Mouse (Mus musculus) brain, adult 10 weeks (tissue): ENCODE data around the gene Son. TPM values are rescaled to one million over a fixed set of nuclear protein-coding genes. Genes with fewer than 3 reads are reported as not detected.

Experiments
- polyA plus RNA-seq: library from polyadenylated mRNA; stranded (reverse); fragments of 350-450 nt; fragmentation: Illumina TruSeq; extraction: RNeasy Lipid Tissue Mini Kit (QIAGEN cat#74804); gene quantifications from one replicate; pipeline ENCODE4 v1.2.3, GENCODE M21; 2015; ENCODE audit warnings: low read depth, low replicate concordance

Son gene
- 204 TPM for polyA plus RNA-seq

DNA sequence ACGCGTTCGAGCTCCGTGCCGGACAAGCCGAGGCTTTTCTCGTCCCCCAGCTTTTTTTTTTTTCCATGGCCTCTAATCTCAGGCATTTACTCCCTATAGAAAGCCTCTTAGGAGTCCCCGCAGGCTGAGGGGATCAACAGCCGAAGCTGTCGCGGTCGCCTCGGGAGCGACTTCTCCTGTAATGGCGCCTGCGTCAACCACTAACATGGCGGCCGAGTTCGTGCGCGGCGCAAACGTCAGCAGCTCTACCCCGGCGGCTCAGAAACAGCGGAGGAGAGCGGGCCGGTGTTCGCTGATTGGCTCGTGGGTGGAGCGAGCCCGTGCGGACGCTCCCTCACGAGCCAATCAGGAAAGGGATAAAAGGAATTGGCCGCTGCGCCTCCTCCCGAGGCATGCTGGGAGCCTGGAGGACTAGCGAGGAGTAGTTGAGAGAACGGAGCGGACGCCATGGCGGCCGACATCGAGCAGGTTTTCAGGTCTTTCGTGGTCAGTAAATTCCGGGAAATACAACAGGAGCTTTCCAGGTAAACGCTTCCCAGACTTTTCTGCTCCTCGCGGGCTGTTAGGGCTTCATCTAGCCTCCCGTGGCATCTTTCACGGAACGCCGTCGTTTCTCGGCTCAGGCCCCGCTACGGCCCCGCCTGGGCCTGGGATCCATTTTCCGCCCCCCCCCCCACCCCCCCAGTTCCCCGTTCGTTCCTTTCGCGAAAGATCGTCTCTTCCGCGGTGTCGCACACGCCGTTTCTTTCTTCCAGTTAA is at the start of gene Son:
Gene Son (plus strand): TSS at position 46 of the 759 bp plus-strand sequence.

DNA sequence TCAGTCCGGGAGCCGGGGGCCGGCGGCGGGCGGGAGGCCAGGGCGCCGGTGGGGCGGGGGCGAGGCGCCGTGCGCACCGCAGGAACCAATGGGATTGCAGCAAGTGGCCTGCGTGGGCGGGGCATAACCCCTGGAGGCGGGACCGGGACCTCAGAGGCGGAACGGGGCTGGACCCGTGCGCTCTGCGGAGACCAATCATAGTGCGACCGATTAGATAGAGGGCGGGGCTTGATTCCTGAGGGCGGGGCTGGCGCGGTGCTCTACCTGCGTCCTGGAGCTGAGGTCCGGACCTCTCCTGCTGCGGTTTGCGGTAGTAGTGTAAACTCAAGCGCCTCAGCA is 49.7 kb upstream of the Son start, which contains the start of gene Tmem50b:
Gene Tmem50b (minus strand): TSS at position 129 of the 339 bp plus-strand sequence.

DNA sequence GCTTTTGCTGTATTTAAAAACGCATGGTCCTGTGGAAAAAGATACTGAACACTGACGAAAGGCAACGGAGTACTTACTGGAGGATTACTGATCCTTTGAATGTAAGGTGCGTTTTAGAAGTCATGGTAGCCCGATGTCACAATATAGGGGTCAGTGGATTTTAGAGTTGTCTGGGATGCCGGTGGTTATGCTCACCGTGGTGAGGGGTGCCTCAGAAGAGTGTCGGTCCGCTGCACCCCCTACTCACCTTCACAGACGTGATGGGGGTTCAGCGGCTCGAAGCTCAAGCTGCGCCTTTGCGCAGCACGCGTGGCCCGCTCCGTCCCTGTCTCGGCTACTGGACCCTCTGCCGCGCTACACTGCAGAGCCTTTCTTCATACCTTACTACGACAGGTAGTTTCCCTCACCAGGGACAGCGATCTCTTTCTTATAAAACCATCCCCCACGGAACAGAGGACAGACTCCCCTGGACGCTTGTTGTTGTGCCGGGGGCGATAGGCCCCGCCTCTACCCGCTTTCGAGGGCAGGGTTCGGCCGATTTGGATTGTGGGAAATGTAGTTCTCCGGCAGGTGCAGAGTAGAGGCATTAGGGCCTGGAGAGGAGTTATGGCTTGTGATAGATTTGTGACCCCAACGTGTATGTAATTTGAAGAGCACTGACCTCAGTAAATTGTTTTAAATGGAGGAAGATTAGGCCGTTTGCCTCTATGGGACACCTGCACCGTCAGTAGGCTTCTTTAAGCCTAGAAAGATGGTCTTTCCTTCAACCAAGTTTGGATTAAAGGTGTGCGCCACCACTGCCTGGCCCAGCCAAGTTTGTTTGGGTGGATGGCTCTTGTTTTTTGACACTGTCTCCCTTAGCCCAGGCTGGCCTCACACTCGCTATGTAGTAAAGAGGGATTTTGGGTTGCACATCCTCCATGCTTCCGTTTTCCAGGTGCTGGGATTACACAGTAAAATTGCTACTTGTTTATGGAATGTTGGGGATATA is 28.5 kb upstream of the Son start, which contains the start of gene Dnajc28:
Gene Dnajc28 (minus strand): TSS at position 516 of the 991 bp plus-strand sequence.

DNA sequence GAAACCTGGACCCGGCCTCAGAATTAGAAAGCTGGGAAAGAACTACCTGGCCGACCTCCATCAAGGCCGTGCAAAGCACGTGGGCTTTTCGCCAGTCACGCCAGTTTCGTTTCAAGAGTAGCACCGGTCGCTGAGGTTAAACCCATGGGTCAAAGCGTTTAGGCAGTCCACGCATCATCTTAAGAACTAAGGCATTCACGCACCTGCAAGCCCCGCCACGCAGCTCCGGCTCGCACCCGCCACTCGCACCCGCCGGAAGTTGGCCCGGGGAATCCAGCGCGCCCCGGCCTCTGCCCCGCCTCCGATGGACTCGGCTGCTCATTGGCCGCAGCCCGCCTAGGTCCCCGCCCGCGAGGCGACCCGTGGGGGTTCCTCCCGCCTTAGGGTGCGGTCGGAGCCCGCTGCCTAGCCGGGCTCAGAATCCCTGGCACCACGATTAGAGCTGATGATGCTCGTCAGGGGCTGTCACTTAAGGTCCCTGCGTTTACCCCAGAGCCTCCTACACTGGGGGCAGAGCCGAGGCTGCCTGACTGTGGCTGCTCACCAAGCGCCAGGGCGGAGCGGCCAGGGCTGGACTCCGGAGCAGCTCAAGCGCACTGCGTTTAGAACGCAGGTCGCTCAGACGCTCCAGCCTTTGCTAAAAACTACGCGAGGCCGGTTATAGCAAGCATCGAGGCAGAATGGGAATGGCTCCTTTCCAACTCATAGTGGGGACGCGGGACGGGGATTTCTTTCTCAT is 456 bp upstream of the Son start, which contains the start of gene Gart:
Gene Gart (minus strand): TSS at position 272 of the 739 bp plus-strand sequence.

DNA sequence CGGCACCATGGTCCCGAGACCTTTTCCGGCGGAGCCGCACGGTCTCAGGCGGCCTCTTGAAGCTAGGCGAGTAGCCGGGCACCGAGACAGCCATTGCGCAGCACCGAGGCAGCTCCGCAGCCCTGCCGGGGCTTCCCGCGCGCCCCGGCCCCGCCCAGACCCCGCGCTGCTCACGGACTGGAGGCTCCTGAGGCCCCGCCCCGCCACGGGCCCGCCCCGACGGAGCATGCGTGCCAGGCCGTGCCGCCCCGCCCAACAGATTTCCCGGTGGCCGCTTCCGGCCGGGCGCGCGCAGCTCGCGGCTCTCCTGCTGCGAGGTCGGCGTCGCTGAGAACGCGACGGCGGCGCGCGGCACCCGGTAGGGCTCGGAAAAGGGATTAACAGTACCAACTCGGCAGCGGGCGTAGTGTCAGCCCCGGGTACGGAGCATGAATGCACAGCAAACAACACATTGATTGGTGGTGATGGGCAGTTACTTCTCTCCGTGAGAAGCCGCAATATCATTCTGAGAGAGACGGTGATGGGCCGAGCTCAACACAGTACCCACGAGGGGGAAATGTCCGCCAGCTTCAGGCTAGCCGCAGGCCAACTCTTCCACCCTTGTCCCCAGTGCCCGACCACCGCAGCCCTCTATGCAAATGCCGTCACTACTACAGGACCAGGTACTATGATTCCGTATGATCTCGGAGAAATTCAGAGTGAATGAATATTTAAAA is 41.5 kb downstream of the Son start, which contains the start of gene Donson:
Gene Donson (minus strand): TSS at position 152 of the 716 bp plus-strand sequence.

DNA sequence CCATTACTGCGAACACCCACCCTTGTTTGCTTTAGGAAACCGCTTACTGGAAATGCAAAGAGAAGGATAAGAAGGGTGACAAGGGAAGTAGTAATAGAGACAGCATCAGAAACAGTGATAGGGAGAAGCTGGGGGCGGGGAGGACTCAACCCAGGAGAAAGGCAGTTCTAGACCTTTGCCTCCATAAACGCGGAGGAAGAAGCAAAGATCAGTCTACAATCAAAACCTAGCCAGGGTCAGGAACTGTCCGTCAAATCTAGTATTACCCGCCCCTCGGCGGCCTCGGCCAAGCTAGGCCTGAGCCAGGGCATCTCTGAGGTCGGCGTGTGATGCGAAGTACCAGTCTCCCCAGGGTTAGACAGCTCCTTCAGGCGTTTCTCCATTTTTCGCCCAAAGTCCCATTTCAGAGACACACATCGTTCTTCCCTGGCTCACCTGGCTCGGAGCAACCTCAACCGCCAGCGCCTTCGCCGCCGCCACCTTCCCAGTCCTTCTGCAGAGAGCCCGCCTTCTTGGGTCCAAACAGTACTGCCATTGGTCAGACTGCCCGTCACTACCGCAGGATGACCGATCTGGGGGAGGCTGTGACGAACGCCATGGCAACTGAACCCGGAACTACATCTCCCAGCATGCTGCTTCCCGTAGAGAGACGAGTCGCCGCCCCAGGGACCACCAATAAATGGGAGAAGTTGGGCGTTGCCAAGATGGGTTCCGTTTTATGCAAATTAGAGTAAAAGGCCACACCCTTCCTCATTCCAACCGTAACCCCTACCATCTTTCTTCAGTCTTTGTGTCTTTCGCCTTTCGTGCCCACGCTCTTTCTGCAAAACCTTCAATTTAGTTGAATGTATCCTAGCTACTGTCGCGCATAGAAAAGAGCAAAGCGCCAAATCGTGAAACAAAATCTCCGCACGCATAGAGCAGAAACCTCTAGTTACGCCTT is 81.1 kb downstream of the Son start, which contains the start of gene Cryzl1:
Gene Cryzl1 (minus strand): TSS at position 853 of the 943 bp plus-strand sequence.

Other genes starting within 250 kb of the Son start
- gene Il10rb, start 241.3 kb upstream of the Son start, polyA plus RNA-seq = 12.1 TPM
- 29.7 TPM for gene Ifnar1, start 162.3 kb upstream of the Son start, polyA plus RNA-seq
- 42.7 TPM for gene Ifngr2, start 100.4 kb upstream of the Son start, polyA plus RNA-seq
- 95.7 TPM for gene Tmem50b, start 49.7 kb upstream of the Son start, polyA plus RNA-seq
- 10.5 TPM for gene Dnajc28, start 28.5 kb upstream of the Son start, polyA plus RNA-seq
- 32.0 TPM for gene Gart, start 554 bp upstream of the Son start, polyA plus RNA-seq
- gene Donson, start 41.3 kb downstream of the Son start, polyA plus RNA-seq = 19.8 TPM
- 149 TPM for gene Cryzl1, start 81.5 kb downstream of the Son start, polyA plus RNA-seq
- gene Itsn1, start 81.8 kb downstream of the Son start, polyA plus RNA-seq = 49.4 TPM